Mouse (Mus musculus): Measurements from ENCODE around the gene Slc25a39.

The Slc25a39 gene

GRCm38 (mm10) chr11:102407834-102408215 is at the start of gene Slc25a39:
Gene Slc25a39 (minus strand): TSS chr11:102407946.
- DNase-seq, result peak; percentile 52

DNA sequence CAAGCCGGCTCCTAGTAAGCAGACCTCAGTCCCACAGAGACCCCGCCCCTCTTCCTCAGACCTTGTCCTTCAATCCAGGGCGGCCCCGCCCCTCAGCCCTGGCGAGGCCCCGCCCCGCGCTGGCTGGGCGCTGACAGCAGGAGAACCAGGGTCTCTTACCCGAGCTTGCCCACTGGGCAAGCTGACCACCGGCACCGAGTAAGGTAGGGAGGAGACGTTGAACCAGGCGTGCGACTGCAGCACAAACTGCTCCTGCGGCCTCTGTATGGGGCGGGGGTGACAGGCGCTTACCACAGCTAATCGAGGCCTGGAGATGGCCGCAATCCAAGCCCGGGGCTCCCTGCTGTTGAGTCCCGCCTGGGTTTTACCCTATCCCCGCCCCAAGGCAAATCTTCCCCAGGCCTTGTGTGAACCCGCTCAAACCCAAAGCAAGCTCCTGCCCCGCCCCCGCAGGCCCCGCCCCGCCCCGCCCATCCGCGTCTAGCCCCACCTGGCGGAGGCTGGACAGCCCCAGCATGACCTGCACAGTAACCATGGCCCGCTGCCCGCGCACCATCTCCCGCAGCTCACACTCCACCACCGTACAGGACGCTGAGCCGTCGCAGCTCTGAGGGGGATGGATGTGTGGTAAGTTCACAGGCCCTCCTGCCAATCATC is 48.1 kb upstream of the Slc25a39 start:
- DNase-seq, result peak; percentile 91

DNA sequence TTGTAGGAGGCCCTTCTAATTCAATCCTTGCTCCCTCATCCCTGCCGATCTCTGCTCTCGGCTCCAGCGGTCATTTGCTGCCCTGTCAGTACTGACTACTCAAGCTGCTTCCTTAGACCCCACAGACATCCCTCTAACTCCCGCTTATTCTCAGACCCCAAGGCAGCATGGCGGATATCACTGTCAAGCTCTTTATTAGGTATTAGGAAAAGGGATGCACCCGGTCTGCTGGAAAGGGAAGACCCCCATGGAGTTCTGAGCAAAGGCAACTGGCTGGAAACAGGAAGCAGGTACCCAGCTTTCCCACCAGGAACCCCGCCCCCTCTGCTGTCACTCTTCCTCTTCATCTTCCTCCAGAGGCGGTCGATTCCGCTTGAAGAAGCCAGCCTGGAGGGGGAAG is 45.4 kb upstream of the Slc25a39 start:
- no peak for DNase-seq

DNA sequence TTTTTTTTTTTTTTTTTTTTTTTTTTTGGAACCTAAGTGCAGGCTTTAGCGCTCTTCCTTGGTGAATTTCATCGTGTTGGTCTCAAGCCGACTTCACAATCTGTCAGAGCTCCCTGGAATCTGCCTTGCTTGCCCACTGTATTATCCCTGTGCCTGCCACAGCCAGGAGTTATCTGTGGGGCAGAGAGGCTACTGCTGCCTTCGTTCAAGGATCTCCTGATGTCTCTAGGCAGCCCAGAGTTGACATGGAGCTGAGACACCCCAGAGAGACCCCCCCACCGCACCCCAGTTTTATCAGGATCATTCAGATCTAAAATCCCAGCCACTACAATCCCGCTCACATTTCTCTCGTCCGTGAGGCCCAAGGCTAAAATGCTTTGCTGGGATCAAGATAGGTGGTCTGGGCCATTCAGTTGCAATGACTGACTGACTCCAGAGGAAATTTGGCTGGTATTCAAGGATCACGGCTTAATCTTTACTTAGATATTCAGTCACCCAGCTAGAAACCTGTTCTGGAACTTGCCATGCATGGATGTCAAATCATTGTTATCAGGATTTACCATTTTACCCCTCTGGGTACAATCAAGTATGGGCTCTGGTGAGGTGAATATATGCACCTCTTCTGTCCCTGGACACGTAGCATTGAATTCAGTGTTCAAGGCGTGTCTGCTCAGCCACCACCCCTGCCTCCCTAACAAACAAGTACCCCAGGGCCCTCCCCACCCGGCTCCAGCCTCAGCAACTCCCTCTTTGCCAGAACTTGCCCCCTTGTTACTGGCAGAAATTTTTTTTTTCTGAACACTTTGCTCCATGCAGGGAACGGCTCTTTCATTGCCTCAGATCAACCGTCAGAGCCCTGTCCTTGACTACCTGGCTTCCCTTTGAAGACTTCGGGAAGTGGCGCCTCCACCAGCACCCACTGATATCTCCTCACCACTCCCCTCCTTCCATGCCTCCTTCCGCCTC is 41.6 kb upstream of the Slc25a39 start:
- DNase-seq, result peak; percentile 64

DNA sequence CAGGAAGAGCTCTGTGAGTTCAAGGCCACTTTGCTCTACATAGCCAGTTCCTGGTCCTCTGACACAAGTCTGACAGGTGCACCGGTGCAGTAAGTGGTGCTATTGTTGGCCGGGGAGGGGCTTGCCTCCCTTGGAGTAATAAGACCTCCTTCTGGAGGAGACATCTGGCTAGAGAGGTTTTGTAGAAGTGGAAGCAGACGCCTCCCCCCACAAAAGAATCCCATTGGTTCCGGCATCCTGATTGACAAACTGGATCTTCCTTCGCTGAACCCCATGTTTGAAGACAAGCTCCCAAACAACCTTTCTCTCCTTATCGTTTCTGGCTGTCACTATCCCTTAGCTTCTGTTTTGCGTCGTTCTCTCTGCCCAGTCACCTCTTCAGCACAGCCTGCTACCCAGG is 40.6 kb upstream of the Slc25a39 start:
- DNase-seq, result no peak

- DNase-seq, result peak; percentile 84
Measured at GRCm38 (mm10) chr11:102447497-102447896, 39.8 kb upstream of the Slc25a39 start, which contains the start of gene Fam171a2. Gene Fam171a2 (minus strand): TSS chr11:102447682.

GRCm38 (mm10) chr11:102446581-102447461 is 39.1 kb upstream of the Slc25a39 start:
- peak; percentile 50 for DNase-seq

- DNase-seq, result peak; percentile 77
Measured at GRCm38 (mm10) chr11:102445891-102446361, 38.2 kb upstream of the Slc25a39 start.

- DNase-seq, result peak; percentile 44
Measured at GRCm38 (mm10) chr11:102445264-102445890, 37.6 kb upstream of the Slc25a39 start.

DNA sequence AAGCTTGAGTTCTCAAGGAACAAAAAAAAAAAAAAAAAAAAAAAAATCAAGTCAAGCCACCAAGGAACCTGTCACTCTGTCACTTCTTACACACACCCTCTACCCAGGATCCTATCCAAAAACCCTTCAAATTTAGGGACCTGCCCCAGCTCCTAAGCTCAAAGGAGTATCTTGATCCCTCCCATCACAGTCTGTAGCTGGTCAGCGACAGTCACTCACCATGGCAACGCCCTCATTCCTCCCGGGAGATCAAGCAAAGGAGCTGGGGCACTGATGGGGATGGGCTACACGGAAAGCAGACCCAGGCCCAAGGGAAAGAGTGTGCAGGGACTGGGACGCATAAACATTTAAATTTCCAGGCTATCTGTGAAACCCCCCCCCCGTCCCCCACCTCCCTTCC is 37.0 kb upstream of the Slc25a39 start:
- no peak for DNase-seq

DNA sequence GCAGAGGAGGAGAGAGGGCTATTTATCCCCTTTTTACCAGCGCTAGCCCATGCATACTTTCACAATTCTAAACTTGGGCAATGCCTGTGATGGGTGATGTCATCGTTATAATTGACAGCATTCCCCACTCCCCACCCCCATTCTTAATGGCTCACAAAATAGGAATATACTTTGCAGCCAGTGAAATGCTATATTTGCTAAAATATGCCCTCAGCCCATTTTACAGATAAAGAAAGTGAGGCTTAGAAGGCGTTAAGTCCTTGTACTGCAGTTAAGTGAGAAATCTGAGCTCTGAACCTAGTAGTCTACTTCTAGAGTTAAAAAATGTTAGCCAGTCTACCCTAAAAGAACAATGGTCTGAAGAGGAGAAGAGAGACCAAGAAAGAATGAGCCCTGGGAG is 36.6 kb upstream of the Slc25a39 start:
- DNase-seq, result no peak

DNA sequence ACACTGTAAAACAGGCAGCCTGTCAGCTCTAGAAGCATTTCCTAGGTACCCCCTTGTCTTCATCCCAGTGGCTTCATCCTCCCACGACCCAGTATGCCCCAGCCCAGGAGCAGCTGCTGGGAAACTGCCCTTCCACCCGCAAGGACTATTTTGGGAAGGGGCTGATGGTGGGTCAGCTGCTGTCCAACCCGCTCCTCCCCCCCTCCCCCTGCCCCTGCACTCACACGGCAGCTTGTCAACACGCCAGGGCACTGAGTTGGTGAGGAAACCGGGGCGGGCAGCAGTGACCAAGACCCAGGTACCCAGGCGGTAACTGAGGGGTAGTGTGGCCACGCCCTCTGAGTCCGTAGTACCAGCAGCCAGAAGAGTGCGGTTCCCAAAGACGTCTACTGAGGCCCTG is 36.0 kb upstream of the Slc25a39 start:
- DNase-seq, result no peak

DNA sequence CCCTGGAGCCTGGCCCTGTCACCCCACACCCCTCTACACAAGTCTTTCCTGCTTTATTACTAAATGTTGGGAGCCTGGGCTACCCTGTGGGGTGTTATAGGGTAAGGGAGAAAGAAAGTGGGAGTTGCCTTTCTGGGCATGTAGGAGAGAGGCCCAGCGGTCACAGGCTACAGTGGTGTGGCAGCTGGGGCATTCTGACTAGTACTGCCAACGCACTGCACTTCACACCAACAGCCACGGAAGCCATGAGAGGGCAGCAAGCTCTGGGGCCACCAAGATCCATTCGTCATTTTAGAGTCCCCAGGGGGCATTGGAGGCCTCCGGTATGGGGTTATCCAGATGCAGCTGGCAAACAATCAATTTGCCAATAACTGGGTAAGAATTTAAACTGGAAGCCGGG is 34.3 kb upstream of the Slc25a39 start:
- DNase-seq, result no peak

GRCm38 (mm10) chr11:102441434-102441833 is 33.7 kb upstream of the Slc25a39 start:
- no peak for DNase-seq

DNA sequence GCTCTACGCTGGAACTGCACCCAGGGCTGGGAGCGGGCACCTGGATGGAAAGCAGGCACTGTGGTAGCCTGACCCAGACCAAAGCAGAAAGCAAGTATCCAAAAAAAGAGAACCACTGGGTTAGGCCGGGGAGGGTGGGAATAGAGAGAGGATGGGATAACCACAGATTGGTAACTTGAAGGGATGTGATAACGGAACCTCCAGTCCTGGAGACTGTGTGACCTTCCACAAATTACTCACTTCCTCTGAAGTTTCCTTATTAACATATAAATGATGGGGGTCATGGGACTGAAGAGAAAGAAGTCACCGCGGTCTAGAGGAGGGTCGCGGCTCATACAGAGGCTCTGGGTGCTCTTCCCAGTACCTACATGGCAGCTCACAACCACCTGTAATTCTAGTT is 32.5 kb upstream of the Slc25a39 start:
- DNase-seq, result no peak

DNA sequence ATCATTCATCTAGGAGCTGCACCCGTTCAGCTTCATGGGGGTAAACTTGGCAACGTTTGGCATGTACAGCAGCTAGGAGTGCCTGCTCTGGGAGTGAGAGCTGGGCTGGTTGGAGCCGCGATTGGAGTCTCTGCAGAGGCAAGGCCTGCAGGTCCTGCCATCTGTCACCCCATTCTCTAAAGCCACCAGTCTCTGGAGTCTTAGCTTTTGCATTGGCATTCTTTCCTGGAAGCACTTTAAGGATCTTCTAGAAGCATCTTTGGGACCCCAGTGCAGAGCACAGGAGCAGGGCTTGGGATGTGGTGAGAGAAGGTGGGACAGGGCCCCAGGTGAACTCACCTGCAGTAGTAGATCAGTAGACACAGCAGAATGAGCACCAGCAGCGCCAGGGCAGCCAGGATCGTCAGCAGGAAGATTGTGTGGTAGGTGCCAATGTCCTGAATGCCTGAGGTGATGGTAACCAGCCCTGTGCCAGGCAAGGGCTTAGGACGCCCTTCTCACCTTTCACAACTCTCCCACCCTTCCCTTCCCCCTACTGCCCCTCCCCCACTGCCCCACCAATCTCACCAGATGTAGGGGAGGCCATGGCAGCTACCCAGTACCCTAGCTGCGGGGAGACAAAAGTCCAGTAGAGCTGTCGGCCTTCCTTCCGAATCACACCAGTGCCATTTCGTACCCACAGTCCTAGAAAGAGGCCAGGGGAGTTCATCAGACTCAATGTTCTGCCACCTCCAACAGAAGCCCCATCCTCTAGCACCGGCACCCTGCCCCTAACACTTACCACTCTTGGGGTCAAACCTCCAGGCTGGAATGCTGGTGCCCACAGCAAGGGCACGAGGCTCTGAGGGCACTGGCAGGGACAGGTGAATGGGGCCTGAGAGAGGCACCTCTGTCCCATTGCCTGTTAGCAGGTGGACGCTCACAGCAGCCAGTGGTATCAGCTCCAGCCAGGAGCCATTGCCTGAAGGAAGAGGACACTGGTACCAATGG is 31.6 kb upstream of the Slc25a39 start:
- DNase-seq, result no peak

- peak; percentile 87 for DNase-seq
Measured at GRCm38 (mm10) chr11:102438212-102439092, 30.7 kb upstream of the Slc25a39 start.

DNA sequence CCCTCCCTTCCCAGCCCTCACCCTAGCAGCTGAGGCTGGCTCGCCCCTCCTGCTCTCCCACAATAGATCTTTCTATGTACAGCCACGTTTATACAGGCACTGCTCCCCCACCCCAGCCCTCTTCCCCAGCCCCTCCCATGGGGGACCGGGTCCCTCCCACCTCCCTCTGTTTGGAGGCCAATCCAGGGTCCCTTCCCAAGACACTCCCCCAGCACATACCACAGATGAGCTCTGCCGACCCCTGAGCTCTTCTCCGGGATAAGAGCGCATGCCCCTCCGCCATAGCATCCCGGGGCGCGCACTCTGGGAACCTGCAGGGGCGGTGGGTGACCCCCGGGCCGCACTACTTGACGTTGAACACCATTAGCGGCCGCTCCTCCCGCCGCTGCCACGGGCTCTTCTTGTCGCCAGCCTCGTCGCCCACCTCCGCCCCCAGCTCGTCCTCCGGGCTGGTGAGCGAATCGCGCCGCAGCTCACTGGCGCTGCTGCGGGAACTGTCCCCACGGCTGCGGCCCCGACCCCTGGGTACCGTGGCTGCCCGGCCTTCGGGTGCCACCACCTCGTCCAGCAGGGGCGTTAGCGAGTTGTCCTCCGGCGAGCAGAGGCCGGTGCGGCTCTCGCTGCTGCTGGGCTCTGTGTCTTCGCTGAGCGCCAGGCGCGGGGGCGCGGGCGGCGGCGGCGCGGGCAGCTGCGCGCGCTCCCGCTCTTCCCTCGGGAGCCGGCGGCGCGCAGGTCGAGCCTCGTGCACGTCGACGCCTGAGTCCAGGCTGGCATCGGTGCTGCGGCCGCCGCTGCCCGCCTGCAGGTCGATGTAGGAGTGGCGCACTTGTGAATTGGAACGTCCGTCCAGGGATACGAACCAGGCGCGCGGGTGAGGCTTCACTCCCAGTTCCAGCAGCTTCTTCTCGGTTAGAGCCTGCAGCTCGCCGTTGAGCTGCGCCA is 29.6 kb upstream of the Slc25a39 start:
- DNase-seq, result peak; percentile 80

- no peak for DNase-seq
Measured at GRCm38 (mm10) chr11:102436471-102436790, 28.7 kb upstream of the Slc25a39 start.
